Mouse (Mus musculus): ENCODE measurements around the gene Aph1b.

DNA sequence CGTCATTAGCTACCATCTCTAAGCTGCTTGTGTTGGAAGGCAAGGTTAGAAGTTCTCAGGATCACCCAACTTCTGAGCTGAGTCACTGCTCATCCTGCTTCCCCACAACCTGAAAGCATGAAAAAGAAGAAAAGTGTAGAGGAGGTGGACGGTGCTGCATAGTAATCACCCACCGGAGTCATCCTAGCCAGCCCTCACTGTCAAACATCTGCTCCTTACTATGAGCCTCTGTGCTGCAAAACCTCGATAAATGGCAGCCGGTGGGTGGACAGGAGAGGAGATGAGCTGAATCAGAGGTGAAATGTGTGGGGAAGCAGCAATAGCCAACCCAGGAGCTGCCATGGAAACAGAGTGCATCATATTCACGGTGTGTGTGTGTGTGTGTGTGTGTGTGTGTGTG, 42.4 kb downstream of the Aph1b start:
- TF ChIP-seq TBP (conservative IDR thresholded peaks at IDR 0.05; ENCODE audit: low read depth, low read length), result no peak
- TF ChIP-seq EP300 (IDR thresholded peaks at IDR 0.05; ENCODE audit: low read length), result no peak
- TF ChIP-seq POLR2A (IDR thresholded peaks at IDR 0.05; ENCODE audit: low read depth, low read length), result no peak
- no peak for TF ChIP-seq CTCF (conservative IDR thresholded peaks at IDR 0.05 in 1 of 2, IDR thresholded peaks at IDR 0.05 in 1 of 2; ENCODE audit: low read depth in 2 of 2, low read length in 2 of 2)

Measured in CH12.LX (cell line).